Mouse (Mus musculus) hindbrain, embryonic 12.5 days (tissue): ENCODE measurements at regions not wholly inside any gene's neighbourhood (a gene's known extent, or its start where the extent isn't known, plus 50 kb on each side); places are given as distances from the start of the nearest gene placed in this dataset.

Experiments used
- ATAC-seq: fragments of 200-750 bp; cut with Nextera tagmentation; 2 replicates; pipeline ENCODE4 v1.8.0; 2017; ENCODE audit warnings: moderate TSS enrichment; ENCODE audit not compliant: low FRiP score
- H3K27ac ChIP-seq: fragments of 300-500 bp; sonication (generic); 2 replicates; pipeline ENCODE4 v1.5.1; 2016; ENCODE audit warnings: mild to moderate bottlenecking
- H3K27me3 ChIP-seq: fragments of 300-500 bp; sonication (generic); 2 replicates; pipeline ENCODE4 v1.6.1; 2016; ENCODE audit warnings: mild to moderate bottlenecking
- H3K36me3 ChIP-seq: fragments of 300-500 bp; sonication (generic); 2 replicates; pipeline ENCODE4 v1.6.1; 2016; ENCODE audit warnings: mild to moderate bottlenecking
- H3K4me1 ChIP-seq: fragments of 300-500 bp; sonication (generic); 2 replicates; pipeline ENCODE4 v1.6.1; 2016
- H3K4me2 ChIP-seq: fragments of 300-500 bp; sonication (generic); replicated peaks from 2 replicates; pipeline ENCODE4 v1.6.1; 2016; ENCODE audit warnings: mild to moderate bottlenecking
- H3K4me3 ChIP-seq: fragments of 300-500 bp; sonication (generic); 2 replicates; pipeline ENCODE4 v1.5.1; 2016; ENCODE audit warnings: mild to moderate bottlenecking
- H3K9ac ChIP-seq: fragments of 300-500 bp; sonication (generic); 2 replicates; pipeline ENCODE4 v1.6.1; 2016; ENCODE audit warnings: mild to moderate bottlenecking, moderate library complexity
- H3K9me3 ChIP-seq: fragments of 300-500 bp; sonication (generic); replicated peaks from 2 replicates; pipeline ENCODE4 v1.6.1; 2016; ENCODE audit warnings: mild to moderate bottlenecking
- WGBS: fragments of 180-500 bp; shearing (Covaris S2); methylation state at CpG from one replicate; pipeline ENCODE4 v1.1.7; 2016; 5-methylcytosine and 5-hydroxymethylcytosine counted together

DNA sequence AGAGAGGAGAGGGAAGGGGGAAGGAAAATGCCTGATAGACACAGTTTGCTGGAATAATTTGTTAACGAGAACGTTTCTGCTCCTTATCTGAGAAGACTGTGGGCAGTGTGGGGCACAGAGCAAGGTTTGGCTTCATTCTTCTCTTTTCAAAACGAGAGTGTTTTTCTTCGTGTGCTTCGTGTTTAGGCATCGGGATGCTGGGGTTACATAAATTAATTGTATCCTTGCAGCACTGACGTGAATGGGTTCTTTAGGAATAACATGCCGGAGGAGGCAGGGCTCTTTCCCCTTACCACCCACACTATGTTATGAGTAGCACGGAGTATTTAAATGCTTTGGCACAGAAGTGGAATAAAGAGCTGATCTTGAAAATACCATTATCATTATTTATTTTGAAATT lies 110.9 kb upstream of the Hhip start:
- Histone ChIP-seq H3K9ac (no peak overlapping the region), H3K36me3 (no peaks in the 10 kb centered on the region), H3K4me3 (no peak overlapping the region), H3K27me3 (no peaks in the 10 kb centered on the region), H3K9me3 (no peaks in the 10 kb centered on the region), H3K4me2 (no peak overlapping the region), H3K27ac (no peak overlapping the region), H3K4me1 (no peaks in the 10 kb centered on the region)
- no peak for ATAC-seq
- WGBS: 69% methylated on average over 9 of the region's 9 CpGs

DNA sequence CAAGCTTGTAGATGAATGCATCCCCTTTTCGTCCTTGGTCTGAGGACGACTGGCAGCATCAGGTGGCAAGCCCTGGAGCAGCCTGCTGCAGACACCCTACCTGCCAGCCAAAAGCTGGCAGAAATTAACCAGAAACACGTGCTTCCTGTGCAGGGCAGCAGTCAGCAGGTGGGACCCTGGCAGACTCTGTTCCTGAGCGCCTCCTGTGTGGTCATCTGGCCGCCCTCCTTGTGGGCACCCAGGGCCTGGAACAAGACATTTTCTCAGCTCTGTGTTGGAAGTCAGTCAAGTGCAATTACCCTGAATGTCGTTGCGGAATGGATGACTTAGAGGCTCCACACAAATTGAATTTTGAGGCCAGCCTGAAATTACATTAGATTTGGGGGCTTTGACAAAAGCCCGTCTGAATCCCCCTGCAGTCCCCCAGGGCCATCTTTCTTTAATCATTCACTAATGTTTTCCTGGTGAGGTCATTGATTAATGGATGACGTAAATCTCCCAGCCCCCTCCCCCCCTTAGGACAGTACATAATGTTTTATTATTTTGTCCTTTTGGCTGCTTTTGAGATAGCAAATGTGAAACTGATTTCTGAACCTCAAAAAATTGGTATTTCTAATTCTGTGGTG lies 91.8 kb upstream of the Hhip start:
- no peaks in the 10 kb centered on the region for H3K9me3 ChIP-seq
- H3K4me2 ChIP-seq: no peak overlapping the region
- no peaks in the 10 kb centered on the region for H3K4me1 ChIP-seq
- no peak overlapping the region for H3K4me3 ChIP-seq
- H3K27ac ChIP-seq: no peak overlapping the region
- no peak overlapping the region for H3K9ac ChIP-seq
- H3K27me3 ChIP-seq: no peaks in the 10 kb centered on the region
- no peaks in the 10 kb centered on the region for H3K36me3 ChIP-seq
- WGBS: 52% methylated on average over 9 of the region's 9 CpGs
- no peak for ATAC-seq

DNA sequence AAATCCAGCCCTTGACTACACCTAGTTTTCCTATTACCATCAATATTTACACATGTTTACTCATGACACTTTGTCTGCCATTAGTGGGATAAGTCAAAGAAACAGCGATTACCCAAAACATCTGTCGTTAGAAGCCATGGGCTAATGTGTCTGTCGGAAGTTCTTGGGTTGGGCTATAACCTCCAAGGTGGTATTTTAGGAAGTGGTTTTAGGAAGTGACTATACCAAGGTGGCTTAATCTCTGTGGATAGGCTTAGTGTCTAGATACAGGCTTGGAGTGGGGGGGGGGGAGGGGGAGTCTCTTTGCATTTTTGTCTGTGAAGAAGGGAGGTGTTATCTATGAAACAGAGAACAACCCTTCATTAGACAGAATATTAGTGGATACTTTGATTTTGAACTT lies 90.1 kb upstream of the Hhip start:
- Histone ChIP-seq H3K4me3 (no peak overlapping the region), H3K27me3 (no peaks in the 10 kb centered on the region), H3K4me2 (no peak overlapping the region), H3K9ac (no peak overlapping the region), H3K27ac (no peak overlapping the region), H3K9me3 (no peaks in the 10 kb centered on the region), H3K36me3 (no peaks in the 10 kb centered on the region), H3K4me1 (no peaks in the 10 kb centered on the region)
- no peak for ATAC-seq
- 89% methylated on average over 3 of the region's 3 CpGs for WGBS

DNA sequence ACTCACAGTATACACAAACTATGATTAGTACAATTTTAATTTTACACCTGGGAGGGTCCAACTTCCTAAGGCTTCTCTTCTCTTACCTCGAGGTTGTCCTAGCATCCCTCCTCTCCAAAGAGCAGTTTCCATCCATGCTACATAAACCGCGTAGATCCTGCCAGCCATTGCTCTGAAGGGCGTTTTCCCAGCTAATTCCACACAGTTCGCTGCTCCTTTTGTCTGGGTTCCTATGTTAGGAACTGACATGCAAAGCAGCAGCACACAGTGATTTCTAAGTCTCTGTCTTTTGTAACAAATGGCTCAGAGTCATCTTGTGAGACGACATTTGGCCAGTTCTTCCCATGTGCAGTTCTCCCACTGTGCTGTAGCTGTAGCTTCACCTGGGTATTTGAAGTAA lies 80.7 kb upstream of the Hhip start:
- 61% methylated on average over 6 of the region's 6 CpGs for WGBS
- Histone ChIP-seq H3K4me1 (no peaks in the 10 kb centered on the region), H3K4me3 (no peak overlapping the region), H3K9me3 (no peaks in the 10 kb centered on the region), H3K36me3 (no peaks in the 10 kb centered on the region), H3K9ac (no peak overlapping the region), H3K27me3 (no peaks in the 10 kb centered on the region), H3K27ac (no peak overlapping the region), H3K4me2 (no peak overlapping the region)
- peak; percentile 43; the same call in 1 of the 2 replicates for ATAC-seq

DNA sequence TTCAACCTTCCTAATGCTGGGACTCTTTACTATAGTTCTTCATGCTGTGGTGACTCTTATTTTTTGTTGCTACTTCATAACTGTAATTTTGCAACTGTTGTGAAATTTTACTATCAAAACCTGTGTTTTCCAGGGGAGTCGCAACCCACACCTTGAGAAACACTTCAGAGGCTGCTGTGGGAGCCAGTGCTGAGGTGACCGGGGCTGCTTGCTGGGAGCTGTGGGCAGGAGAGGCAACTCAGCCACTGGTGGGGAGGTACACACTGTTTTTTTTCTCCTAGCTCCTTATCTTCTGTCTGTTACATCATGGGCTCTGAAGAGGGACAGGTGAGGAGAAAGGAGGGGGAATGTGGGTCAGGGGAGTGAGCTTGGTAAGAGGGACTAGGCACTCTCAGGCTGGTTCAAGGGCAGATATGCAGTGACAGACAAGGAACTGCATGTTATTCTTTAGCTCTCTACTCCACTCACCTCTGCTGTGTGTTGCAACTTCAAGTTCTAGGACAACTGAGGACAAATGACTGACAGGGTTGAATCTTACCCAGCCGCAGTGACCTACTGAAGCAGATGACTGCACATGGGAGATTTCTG lies 62.7 kb upstream of the Hhip start:
- no peak for ATAC-seq
- WGBS: 88% methylated on average over 3 of the region's 3 CpGs
- no peak overlapping the region for H3K9ac ChIP-seq
- no peak overlapping the region for H3K4me2 ChIP-seq
- no peak overlapping the region for H3K27ac ChIP-seq
- no peaks in the 10 kb centered on the region for H3K9me3 ChIP-seq
- no peaks in the 10 kb centered on the region for H3K27me3 ChIP-seq
- no peaks in the 10 kb centered on the region for H3K36me3 ChIP-seq
- H3K4me1 ChIP-seq: peaks cover 5% of the 10 kb centered on the region; the same call in 1 of the 2 replicates
- no peak overlapping the region for H3K4me3 ChIP-seq

DNA sequence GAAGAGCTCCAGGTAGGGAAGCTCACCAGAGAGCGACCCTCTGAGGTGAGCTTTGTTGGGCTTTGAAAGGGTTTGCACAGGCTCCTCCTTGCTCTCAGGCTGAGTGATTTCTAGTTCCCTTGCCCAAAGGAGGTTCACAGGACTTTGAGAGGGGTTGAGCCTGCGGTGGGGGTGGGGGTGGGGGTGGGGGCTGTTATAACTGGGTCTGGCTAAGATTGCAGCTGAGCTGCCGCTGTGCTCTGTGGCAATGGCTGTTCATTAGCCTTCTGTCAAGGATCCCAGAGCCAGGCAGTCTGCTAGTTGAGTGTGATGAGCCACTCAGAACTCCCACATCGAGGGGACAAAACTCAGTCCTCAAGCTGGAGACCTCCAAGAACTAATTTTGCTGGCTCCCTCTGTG lies 59.5 kb upstream of the Hhip start:
- Histone ChIP-seq H3K4me2 (no peak overlapping the region), H3K9ac (no peak overlapping the region), H3K36me3 (no peaks in the 10 kb centered on the region), H3K4me1 (peaks cover 5% of the 10 kb centered on the region; the same call in 1 of the 2 replicates), H3K9me3 (no peaks in the 10 kb centered on the region), H3K27me3 (no peaks in the 10 kb centered on the region), H3K27ac (no peak overlapping the region), H3K4me3 (no peak overlapping the region)
- 57% methylated on average over 4 of the region's 4 CpGs for WGBS
- no peak for ATAC-seq
